Mouse (Mus musculus): ENCODE data around the gene Gm45808.
"Not testable (repeated sequence)": the region's sequence is repeated elsewhere in the genome, so short reads cannot be mapped to it uniquely, and the experiment has no call there.

Gm45808 gene

DNA sequence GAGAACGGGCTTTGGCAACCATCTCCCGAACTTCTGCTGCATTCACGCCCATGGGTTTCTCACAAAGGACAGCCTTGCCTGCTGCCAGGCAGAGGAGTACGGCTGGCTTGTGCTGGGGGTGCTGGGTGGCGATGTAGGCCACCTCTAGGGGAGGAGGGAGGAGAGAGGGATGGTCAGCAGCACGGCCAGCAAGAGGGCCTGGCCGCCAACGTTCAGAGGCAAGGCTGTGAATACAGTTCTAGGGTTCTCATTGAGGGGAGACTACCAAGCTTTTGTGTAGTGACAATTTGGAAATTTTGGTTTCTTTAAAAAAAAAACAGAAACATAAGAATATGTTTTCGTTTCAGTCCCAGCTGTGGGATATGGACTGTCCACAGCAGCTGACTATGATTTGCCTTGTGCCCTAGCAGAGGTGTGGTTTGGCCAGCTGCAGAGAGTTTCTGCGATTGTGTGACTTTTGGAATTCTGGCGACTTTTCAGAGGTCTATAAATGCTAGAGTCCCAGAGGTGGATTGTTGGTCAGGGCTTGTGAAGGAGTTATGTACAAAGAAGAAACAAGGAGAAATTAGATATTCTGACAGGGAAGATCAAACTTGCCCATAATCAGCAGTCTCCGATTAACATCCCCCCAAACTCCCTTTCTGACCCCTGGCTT lies at the start of gene Gm45808:
Gm45808 (minus strand) TSS at position 51 of the 655 bp plus-strand sequence.
- no peak for DNase-seq (ENCODE audit: low spot score)

- no peak for DNase-seq (ENCODE audit: low spot score)
Measured at GRCm38 (mm10) chr7:45535676-45536075, 49.1 kb upstream of the Gm45808 start.

DNA sequence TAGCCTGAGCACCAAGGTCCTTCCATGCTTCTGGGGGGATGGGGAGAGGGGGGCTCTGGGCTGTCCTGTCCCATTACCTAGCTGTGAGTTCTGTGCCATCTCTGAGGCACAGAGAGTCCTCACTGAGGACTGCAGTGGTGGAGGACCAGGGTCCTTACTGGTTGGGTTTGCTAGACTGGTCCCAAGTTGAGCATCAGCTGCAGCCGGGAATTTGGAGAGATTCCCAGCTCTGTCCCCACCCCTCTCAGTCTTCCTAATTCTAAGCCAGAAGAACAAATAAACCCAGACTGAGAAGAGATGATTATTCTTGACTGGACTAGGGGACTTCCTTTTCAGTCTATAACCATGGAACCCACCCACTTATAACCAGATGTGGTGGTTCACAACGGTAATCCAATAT lies 44.0 kb upstream of the Gm45808 start:
- DNase-seq (ENCODE audit: low spot score): no peak

- no peak for DNase-seq (ENCODE audit: low spot score)
Measured at GRCm38 (mm10) chr7:45529461-45529860, 42.9 kb upstream of the Gm45808 start.

GRCm38 (mm10) chr7:45527169-45527568 lies 40.6 kb upstream of the Gm45808 start:
- DNase-seq (ENCODE audit: low spot score): not testable (repeated sequence)

- DNase-seq (ENCODE audit: low spot score): peak; percentile 54
Measured at GRCm38 (mm10) chr7:45526474-45527120, 40.0 kb upstream of the Gm45808 start.

DNA sequence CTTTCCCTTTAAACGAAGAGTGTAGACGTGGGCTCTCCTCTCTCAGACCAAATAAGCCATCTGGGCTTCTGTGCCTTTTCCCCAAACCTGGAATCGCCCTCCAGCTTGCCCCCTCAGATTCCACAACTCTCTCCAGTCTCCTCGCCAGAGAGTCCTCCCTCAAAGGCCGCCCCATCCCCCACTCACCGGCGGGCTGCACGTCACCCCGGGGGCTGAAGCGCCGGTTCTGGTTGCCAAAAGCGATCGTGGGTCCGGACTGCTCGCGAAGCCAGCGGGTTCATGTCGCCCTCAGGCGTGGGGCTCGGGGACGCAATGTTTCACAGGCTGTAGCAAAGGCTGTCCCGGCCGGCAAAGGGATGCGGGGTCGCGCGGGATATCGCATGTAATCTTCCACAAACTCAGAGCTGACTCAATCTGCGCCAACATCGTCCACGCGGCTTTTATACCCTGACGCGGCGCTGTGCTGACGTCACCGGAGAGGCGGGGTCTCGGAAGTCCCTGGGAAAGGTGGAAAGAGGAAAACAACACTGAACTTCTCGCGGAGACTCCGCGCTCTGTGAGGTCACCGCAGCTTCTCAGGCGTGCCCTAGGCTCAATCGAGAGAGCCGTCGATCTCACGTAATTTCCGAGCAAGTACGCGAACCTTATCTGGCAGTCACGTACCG lies 39.3 kb upstream of the Gm45808 start, which contains the start of the genes Ppp1r15a and Plekha4:
Ppp1r15a (minus strand) TSS at position 460 of the 665 bp plus-strand sequence.
Plekha4 (plus strand) TSS at position 522 of the 665 bp plus-strand sequence.
- DNase-seq (ENCODE audit: low spot score): peak; percentile 95

DNA sequence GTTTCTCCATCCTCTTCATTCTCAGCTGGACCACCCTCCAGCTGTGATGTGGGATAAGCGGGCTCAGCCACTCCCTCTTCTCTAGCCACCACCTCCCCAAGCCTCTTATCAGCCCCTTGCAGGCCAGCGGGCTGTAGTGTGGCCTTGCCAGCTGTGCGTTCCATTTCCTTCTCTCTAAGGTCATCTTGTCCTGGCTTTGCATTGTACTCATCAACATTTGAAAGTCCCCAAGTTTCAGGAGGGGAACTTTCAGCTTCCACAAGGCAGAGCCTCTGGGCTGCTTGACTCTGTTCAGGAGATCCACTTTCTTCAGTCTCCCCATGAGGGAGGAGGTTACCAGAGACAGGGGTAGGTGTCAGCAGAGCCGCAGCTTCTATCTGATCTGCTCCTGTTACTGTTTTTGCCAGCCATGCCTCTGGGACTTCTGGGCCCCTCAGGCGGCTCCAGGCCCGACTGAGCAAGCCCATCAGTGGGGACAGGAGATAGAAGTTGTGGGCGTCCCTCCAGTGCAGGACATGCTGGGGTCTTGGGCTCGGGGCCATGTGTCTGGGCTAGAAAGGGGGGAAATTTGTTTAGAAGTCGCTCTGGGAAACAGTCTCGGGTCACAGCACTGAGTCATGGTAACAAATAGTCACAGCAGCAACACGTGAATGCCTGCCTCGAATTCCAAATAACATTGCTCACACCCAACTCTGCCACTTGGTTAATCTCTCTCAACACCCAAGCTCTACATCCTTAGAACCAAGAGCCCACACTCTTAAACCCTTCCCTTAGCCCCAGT lies 38.4 kb upstream of the Gm45808 start:
- DNase-seq (ENCODE audit: low spot score): peak; percentile 95

GRCm38 (mm10) chr7:45523678-45524170 lies 37.1 kb upstream of the Gm45808 start:
- DNase-seq (ENCODE audit: low spot score): no peak

DNA sequence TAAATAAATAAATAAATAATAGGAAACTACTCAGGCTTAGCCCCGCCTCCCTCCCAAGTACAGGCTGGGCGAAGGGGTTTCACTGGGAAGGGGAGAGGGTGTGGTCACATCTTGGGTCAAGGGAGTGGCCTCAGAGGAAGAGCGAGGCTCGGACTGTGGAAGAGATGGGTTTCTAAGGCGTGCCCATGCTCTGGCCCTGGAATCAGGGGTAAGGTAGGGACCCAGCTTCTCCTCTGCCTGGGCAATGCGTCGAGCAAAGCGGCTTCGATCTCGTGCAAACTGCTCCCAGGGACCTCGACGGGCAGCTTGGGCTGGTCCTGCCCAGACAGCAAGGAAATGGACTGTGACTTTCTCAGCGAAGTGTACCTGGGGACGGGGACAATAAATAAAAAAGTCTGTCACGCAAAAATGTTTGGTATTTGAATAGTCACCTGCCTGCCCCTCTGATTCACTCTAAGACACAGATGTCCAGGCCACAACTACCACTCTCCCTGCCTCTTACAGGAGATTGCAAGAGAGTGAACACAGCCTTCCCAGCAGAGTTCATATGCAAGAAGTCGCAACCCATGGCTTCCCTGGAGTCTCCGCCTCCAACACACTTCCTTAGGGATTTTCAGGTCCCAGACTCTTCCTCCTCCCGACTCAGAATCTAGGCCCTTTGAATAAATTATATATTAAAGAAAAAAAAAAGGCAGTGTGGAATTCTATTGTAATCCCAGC lies 36.5 kb upstream of the Gm45808 start:
- DNase-seq (ENCODE audit: low spot score): peak; percentile 34

- no peak for DNase-seq (ENCODE audit: low spot score)
Measured at GRCm38 (mm10) chr7:45522194-45522752, 35.7 kb upstream of the Gm45808 start.

DNA sequence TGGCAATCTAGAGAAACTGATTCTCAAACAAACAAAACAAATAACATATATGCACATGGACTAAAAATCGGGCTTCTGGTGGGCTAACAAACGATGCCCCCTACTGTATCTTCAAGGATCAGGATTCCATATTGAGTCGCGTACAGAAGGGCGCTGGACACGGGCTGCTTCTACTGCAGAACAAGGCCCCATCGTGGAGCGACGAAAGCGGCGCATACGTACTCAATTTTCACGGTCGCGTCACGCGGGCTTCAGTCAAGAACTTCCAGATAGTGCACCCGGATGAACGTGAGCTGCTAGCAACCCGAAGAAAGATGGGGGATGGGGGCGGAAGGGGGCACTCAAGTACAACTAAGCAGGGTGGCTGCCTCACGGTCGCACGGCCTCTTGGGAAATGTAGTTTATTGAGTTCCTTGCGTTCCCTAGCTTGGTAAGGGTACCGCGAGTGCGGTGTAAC lies 35.1 kb upstream of the Gm45808 start:
- DNase-seq (ENCODE audit: low spot score): peak; percentile 78

GRCm38 (mm10) chr7:45520605-45521004 lies 34.0 kb upstream of the Gm45808 start:
- no peak for DNase-seq (ENCODE audit: low spot score)

DNA sequence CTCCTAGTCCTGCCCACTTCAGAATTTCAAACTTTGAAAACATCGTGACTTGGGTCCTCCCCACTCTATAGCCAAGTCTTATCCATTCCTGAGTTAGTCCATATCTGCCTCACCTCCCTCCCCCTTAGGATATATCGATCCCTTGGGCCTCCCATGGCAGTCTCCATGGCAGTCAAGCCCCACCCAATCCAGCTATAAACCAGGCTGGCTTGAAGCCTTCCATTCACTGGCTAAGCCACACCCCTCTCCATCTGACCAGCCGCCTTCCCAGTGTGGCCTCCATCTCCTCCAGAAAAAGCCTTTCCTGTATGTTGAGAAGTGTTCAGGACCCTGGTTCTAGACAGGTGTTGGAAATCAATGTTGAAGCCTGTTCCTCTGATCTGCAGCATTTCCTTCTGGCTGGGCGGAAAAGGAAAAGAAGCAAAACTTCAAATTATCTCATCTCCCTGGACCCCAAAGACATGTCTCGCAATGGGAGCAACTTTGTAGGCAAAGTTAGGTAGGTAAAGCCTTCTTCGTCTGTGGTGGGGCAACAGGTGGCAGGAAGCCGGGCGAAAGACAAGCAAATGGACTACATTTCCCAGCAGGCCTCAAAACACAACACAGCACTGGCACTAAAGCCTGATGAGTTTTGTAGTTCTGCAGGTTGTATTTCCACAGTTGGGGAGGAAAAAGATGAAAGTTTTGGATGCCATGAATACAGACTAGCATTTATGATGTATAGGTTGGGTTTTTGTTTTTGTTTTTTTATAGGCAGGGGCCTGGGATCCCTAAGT lies 32.9 kb upstream of the Gm45808 start:
- no peak for DNase-seq (ENCODE audit: low spot score)

DNA sequence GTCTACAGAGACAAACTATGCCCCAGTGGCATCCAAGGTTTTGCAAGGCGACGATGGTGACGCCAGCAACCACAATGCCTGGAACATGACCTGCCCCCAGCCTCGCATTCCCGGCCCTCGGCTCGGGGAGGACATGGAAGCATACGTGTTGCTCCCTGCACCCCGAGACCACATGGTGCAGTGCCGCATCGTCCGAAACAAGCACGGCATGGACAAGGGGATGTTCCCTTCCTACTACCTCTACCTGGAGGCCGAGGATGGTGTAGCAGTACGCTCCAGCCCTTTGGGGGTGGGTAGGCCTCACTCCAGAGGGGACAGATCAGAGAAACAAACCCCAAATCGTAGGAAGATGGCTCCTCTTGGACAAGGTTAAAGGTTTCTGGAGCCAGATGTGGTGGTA lies 32.0 kb upstream of the Gm45808 start:
- no peak for DNase-seq (ENCODE audit: low spot score)

DNA sequence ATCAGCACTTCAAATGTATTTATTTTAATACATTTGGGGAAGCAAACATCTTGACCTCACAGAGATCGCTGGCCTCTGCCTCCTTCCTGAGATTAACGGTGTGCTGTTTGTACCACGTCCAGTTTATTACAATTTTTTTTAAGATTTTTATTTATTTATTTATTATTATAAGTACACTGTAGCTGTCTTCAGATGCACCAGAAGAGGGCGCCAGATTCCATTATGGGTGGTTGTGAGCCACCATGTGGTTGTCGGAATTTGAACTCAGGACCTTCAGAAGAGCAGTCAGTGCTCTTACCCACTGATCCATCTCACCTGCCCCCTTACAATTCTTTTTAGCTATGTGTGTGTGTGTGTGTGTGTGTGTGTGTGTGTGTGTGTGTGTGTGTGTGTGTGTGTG lies 30.2 kb upstream of the Gm45808 start:
- DNase-seq (ENCODE audit: low spot score): not testable (repeated sequence)

- peak; percentile 83 for DNase-seq (ENCODE audit: low spot score)
Measured at GRCm38 (mm10) chr7:45515436-45515835, 28.8 kb upstream of the Gm45808 start.

GRCm38 (mm10) chr7:45514411-45514810 lies 27.8 kb upstream of the Gm45808 start:
- no peak for DNase-seq (ENCODE audit: low spot score)

DNA sequence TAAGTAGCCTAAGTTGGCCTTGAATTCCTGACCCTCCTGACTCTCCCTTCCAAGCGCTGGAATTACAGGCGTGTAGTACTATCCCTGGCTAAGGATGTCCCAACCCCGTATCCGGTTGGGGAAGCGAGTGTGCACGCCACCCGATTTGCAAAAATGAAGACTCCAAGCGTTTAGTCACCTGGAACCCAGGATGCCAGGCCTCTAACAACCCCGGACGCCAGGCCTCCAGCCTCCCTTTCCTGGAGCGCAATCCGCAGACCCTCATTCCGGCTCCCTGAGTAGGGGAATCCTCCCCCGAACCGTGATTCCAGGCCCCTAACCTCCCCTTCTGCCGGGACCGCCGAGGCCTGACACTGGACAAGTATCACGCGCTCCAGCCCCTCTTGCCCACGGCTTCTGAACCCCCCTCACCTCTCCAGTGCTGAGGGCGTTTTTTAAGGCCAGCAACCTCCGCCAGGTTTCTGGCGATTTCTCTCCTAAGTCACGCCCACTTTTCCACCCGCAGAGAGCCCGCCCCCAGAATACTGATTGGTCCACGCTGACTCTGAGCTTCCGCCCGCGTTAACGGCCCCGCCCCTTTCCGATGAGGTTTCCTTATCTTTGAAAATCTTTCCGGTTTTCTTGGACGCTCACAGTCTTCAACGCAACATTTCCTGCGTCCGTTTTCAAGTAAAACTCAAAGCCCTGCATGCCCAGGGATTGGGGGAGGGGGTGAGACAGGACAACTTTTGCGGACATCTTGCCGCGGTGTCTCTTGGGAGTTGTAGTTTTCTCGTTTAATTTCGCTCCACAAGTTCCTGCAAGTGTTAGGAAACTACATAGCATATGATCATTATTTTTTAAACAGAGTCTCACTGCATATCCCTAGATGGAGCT lies 23.5 kb upstream of the Gm45808 start, which contains the start of gene Nucb1:
Nucb1 (minus strand) TSS at position 495 of the 876 bp plus-strand sequence.
- peak; percentile 93 for DNase-seq (ENCODE audit: low spot score)
